Mouse (Mus musculus): ENCODE measurements at regions not wholly inside any gene's neighbourhood (a gene's known extent, or its start where the extent isn't known, plus 50 kb on each side); places are given as distances from the start of the nearest gene placed in this dataset.

DNA sequence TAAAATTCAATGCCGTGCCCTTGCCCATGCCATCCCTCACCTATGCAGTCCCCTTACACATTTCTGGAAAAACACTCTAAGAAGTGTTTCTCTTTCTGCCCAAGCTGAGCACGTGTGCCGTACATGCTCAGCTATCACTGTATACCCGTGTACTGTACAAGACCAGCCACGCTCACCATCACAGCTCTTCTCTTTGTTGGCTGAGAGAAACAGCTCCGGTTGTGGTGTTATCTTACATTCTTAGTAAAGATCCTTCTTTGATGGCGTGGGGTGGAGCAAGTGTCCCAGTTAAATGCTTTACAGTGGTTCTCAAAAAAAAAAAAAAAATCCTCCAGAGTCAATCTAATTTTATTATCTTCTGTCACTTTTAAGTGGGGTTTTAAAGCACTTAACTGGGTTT lies 215.1 kb upstream of the Ccdc122 start:
- DNase-seq = no peak

GRCm38 (mm10) chr14:76820989-76821388 lies 215.6 kb upstream of the Ccdc122 start:
- DNase-seq = no peak

DNA sequence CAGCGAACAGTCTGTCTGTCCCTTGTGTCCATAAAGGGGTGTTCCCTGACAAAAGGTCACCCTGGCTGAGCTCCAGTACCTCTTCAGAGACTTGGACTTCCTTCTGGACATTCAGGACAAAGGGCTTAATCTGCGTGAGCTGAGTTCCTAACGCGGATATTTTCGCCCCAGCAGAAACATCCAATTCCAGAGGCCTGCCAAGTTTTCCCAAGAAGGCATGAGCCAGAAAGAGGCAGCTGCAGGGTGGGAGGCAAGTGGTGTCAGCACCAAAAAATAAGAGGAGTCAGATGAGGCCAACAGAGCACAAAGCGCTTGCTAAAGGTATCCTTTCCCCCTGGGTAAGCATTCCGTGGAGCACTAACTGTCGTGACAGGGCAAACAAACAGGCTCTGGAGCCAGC lies 216.9 kb upstream of the Ccdc122 start:
- DNase-seq = peak; percentile 81 to 88

DNA sequence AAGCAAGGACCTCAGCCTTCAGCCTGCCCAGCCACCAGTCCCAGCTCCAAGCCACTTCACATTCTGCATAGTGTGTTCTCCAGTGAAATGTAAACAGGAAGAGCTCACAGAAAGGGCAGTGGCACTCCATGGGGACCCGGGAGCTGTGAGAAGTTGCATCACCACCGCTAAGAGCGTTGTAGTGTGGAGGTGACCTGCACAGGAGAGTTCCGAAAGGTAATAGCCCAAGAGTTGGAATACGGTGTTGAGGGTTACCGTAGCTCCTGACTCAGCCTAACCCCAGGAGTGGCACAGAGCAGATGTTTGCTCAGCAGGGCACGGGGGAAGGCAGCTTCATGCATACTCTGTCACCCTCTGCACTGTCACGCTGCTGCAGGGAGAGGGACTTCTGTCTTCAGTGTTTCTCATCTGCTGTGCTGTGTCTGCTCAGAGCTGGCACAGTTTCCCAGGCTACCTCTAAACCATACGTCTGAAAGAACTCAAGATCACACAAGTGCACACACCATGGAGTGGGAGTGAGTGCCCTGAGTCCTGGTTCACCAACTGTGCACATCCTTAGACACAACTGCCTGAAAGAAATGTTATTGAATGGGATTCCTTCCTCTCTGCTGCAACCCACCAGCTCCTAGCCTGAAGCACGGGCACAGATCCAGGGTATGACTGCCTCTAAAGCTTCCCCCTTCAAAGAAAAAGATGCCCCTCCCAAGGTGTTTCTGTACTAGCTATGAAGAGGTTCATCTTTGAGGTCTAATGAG lies 218.1 kb upstream of the Ccdc122 start:
- peak; percentile 70 to 84 for DNase-seq

- peak; percentile 26 to 51 for DNase-seq
Measured at GRCm38 (mm10) chr14:76817189-76817772, 219.3 kb upstream of the Ccdc122 start.

DNA sequence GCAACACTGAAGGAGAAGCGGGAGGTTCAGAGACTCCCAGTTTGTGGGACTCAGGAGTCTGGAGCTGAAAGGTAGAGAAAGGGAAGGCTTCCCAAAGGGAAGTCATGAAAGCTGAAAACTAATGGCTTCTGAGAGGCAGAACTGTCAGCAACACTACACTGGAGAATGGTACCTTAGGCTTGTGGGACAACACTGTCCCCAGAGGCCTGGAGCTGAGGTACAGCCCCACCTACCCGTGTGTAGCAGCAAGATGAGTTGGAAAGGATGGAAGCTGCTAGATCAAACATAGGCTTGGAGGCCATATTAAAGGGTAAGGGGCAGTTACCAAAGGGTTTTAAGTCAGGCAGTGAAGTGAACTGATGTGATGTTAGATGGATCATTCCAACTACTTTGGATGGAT lies 219.9 kb upstream of the Ccdc122 start:
- DNase-seq = no peak

GRCm38 (mm10) chr14:76812155-76812875 lies 224.3 kb upstream of the Ccdc122 start:
- DNase-seq = no peak

DNA sequence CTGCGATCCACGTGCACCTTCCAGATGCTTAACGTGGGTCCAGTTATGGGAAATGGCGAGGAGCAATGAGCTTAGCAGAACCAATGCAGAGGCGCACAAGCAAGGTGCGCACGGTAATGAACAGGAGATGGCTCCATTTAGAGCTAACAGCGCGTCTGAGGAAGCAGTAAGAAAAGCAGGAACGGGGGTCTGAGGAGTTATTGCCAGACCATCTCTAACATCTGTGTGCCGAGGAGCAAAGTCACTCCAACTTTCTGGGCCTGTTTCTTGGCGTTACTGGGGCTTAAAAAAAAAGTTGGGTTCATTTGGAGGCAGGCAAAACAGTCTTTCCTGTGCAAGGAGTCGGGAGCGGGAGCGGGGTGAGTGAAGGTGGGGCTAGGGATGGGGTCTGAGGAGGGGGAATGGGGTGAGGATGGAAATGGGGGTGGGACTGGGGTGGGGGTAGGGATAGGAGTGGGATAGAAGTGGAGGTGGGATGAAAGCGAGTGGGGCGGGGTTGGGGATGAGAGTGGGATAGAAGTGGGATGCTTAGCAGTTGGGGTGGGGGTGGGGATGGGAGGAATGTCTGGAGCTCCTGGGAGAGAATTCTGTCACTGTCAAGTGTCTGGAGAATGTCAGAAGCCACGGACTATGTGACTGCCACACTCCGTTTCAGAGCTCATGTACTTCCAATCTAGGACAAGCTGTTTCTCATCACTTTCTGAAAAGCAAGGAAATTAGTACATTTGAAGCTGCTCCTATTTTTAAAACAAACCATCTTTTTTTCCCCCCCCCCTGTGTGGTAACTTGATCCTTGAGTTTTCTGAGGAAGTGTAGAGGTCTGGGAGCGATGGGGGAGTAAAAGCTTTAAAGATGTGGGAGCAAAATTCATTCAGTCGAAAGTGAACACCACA lies 225.6 kb upstream of the Ccdc122 start:
- no peak for DNase-seq

DNA sequence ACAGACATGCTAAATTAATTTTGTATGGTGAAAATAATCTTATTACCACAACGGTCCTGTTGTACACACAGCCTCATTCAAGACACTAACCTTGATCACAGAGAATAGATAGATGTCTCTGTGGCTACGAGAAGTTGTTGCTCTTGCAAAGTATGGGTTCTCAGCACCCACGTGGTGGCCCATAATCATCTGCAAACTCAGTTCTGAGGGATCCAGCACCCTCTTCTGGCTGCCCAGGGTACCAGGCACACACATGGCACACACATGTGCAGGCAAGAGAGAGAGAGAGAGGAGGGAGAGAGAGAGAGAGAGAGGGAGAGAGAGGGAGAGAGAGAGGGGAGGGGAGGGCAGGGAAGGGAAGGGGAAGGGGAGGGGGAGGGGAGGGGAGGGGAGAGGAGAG lies 226.5 kb upstream of the Ccdc122 start:
- no peak for DNase-seq

GRCm38 (mm10) chr14:76809411-76809810 lies 227.2 kb upstream of the Ccdc122 start:
- no peak for DNase-seq

GRCm38 (mm10) chr14:76805151-76805785 lies 231.3 kb upstream of the Ccdc122 start:
- DNase-seq = no peak

DNA sequence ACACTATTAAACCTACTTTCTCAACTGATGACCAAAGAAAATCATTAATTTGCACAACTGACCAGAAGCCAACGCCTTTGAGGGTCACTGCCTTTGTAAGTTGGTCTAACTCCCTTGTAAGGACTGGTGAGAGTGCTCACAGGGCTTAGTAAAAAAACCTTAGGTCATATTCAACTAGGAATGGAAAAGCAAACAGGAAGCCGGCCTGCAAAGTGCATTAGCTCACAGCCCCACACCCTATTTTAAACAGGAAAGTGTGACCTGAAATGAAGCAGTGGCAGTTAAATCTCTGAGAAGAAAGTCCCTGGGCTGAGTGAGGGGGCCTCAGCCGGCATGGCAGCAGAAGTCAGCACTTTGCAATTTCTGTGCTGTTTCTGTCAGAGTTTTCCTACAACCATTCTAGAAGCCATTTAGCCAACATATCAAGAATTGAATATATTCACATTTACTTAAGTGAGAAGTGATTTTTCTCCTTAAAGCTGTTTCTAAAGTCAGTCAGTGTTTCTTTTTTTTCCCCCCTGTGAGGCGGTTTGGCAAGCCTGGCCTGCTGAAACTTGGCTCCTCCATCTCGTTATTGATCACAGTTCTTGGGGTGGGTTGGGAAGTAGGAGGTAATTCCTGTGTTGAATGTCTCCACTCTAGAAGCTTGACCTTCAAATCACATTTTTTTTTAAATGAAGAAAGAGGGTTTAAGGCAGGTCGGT lies 232.0 kb upstream of the Ccdc122 start:
- DNase-seq = peak; percentile 47 to 49

DNA sequence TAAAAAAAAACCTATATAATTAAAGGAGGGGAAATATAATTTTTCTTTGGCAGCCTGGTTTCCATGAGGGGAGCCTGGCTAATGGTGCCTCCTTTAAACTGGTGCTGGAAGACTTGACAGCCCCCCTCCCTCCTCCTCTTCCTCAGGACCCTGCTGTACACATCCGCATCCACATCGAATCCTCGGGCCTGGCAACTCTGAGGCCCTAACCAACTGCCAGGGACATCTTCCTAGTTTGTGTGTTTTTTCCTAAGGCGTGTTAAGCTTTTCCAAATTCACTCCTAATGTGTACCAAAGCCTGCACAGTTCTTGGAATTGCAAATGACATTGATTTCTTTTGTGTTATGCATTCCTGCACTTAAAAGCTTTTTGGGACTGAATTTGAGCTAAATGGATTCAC lies 236.4 kb upstream of the Ccdc122 start:
- DNase-seq = no peak

DNA sequence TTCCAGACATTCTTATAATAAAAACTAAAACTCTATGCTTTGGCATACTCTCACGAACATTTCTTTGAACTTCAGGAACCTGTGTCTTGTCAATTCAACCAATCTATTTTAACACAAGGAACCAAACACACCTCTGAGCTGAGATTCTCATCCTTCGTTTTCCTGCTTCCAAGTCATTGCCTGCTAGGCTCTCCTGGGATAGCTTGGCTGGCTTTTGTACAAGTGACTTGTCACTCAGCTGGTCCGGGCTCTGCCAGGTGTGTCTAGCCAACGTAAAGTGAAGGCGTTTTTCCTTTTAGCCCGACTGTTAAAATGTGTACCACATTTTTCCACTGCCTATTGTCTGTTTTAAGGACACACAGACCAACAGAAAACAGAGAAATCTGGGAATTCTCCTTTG lies 236.8 kb upstream of the Ccdc122 start:
- no peak for DNase-seq

GRCm38 (mm10) chr14:76798925-76799428 lies 237.6 kb upstream of the Ccdc122 start:
- no peak for DNase-seq

GRCm38 (mm10) chr14:76798488-76798887 lies 238.1 kb upstream of the Ccdc122 start:
- DNase-seq = no peak

DNA sequence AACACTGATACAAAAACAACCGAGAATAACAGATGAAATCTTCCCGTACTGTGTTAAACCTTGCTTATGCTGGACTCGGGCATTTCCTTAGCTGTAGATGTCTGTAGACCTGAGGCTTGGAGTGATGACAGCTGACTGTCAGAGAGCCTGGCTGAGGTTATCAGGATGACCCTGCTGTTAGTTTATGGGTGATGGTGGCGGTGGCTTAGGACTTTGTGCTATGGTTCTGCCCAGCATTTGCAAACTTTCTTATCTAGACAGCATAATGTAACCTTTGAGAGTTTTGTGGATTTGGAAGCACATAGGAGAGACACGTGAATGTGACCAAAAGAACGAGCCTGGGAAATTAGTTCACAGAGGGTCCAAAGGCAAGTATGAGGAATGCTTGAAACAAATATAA lies 239.1 kb upstream of the Ccdc122 start:
- no peak for DNase-seq

- peak; percentile 32 to 39 for DNase-seq
Measured at GRCm38 (mm10) chr14:76791811-76792571, 235.3 kb upstream of the Serp2 start.

DNA sequence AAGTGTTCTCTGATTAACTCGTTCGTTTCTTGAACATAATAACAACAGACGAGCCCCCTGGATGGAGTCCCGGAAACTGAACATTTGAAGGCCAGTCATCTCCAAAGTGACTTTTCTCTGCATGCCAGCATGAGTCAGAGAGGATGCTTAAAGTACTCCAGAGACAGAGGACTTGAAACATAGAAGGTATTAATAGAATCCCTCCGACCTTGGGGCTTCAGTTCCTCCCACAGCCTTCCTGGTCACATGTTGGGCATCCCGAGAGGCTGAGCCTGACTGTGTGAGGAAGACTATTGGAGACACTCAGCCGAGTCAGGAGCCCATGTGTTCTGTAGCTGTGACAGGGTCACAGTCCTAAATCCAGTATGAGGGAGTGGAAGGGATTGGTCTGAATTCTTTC lies 232.7 kb upstream of the Serp2 start:
- DNase-seq = no peak

- peak; percentile 32 to 58 for DNase-seq
Measured at GRCm38 (mm10) chr14:76787601-76788000, 230.9 kb upstream of the Serp2 start.

- DNase-seq = no peak
Measured at GRCm38 (mm10) chr14:76786214-76786613, 229.5 kb upstream of the Serp2 start.

All from lung, postnatal 4 days (tissue).